Mouse (Mus musculus): ENCODE data around the gene Cd63. TPM values are rescaled to one million over a fixed set of nuclear protein-coding genes. Genes with fewer than 3 reads are reported as not detected.

Gene Cd63
- polyA plus RNA-seq, 1 experiment from 2014 or later: 141 TPM

DNA sequence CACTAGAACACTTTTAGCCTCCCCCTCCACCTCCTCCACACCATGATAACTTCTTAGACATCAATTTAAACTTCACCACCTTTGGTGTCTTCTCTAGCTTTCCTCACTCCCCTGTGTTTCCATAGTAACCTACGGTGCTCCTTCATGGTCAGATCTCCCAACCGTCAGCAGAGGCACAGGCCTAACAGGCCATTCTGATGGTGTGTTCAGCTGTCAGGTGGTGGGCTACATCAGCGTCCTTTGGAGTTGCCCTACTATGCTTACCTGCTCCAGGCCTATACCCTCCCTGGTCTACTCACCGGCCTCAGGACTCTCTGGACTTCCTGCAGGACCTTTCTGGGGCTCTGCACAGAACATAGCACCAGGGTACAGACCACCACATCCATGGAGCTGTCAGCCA is 59.4 kb downstream of the Cd63 start:
- Histone ChIP-seq H3K4me1 (replicated peaks) (no peaks in the 10 kb centered on the region), H3K9me3 (no peaks in the 10 kb centered on the region), H3K4me2 (replicated peaks) (no peak overlapping the region), H3K27ac (no peak overlapping the region), H3K27me3 (no peaks in the 10 kb centered on the region; the same call in 1 of the 2 replicates), H3K9ac (replicated peaks) (no peak overlapping the region), H3K4me3 (replicated peaks) (no peak overlapping the region), H3K36me3 (no peaks in the 10 kb centered on the region)
- no peak for ATAC-seq
- 76% methylated on average over 4 of the region's 4 CpGs for WGBS

DNA sequence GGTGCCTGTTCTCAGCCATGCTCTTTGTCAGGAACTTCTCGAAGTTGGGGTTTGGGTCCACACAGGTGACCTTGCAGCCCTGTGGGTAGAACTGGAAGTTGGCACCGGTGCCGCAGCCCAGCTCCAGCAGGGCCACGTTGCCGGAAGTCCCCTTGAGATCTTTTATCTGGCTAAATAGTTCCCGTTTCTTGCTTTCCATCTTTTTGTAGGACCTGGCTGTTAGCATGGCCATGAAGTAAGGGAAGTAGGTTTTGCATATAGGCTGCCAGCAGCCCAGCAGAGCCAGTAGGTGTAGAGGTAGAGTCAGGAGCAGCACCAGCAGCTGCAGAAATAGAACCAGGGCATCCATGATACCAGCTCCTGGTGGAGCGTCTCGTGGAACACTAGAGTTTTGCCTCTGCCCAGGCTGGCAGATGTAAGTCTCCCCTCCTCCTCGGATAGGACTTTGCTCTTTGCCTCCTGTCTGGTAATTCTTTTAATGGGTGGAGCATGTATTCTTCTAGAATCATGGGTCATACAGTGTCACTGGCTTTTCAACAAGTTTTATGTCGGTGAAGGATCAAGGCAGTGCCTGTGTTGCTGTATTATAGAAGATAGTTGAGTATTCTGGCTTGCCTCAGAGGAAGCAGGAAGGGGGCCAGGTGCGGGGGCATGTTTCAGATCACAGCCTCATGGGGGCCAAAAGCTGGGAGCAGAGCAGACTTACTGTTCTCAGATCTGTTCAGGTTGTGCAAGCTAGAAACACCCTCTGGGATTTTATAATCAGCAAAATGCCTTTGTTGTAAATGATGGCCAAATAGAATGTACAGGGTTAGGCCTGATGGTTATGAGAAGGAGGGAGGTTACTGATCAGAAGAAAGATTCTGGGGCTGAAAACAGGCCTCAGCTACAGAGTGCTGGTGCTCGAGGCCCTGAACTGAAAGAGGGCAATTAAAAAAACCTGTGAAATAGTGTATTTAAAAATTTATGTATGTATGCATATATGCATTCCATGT is 60.1 kb downstream of the Cd63 start, which contains the start of gene Mettl7b:
Gene Mettl7b, minus strand, starts transcription at position 399 of the 995 bp plus-strand sequence.
- Histone ChIP-seq H3K27ac (no peak within 1 kb of the TSS), H3K27me3 (no peaks in the 10 kb centered on the region; the same call in 1 of the 2 replicates), H3K4me2 (replicated peaks) (no peak within 1 kb of the TSS), H3K9ac (replicated peaks) (no peak within 1 kb of the TSS), H3K9me3 (no peaks in the 10 kb centered on the region), H3K4me1 (replicated peaks) (no peaks in the 10 kb centered on the region), H3K4me3 (replicated peaks) (no peak within 1 kb of the TSS), H3K36me3 (no peaks in the 10 kb centered on the region)
- 88% methylated on average over 12 of the region's 12 CpGs for WGBS
- ATAC-seq: no peak

Other genes with a start within 250 kb of the Cd63 start
- gene Suox, start 226.9 kb upstream of the Cd63 start, polyA plus RNA-seq (2015; fragmentation: Nextera tagmentation; extraction: Ambion mirVana): 13.0 and 13.7 TPM in 2 replicates
- gene Rab5b, start 204.7 kb upstream of the Cd63 start, polyA plus RNA-seq (2015; fragmentation: Nextera tagmentation; extraction: Ambion mirVana): 106 and 107 TPM in 2 replicates
- 0.09 and 0.15 TPM in 2 replicates for gene Pmel, start 196.8 kb upstream of the Cd63 start, polyA plus RNA-seq (2015; fragmentation: Nextera tagmentation; extraction: Ambion mirVana)
- gene Cdk2, start 196.0 kb upstream of the Cd63 start, polyA plus RNA-seq (2015; fragmentation: Nextera tagmentation; extraction: Ambion mirVana): 36.2 TPM in 2 replicates
- gene Dgka, start 156.1 kb upstream of the Cd63 start, polyA plus RNA-seq (2015; fragmentation: Nextera tagmentation; extraction: Ambion mirVana): 5.0 TPM in 2 replicates
- 50.6 and 51.8 TPM in 2 replicates for gene Pym1, start 153.1 kb upstream of the Cd63 start, polyA plus RNA-seq (2015; fragmentation: Nextera tagmentation; extraction: Ambion mirVana)
- 0.32 and 0.48 TPM in 2 replicates for gene Mmp19, start 110.1 kb upstream of the Cd63 start, polyA plus RNA-seq (2015; fragmentation: Nextera tagmentation; extraction: Ambion mirVana)
- 54.1 and 56.3 TPM in 2 replicates for gene Dnajc14, start 96.9 kb upstream of the Cd63 start, polyA plus RNA-seq (2015; fragmentation: Nextera tagmentation; extraction: Ambion mirVana)
- gene Tmem198b, start 96.6 kb upstream of the Cd63 start, polyA plus RNA-seq (2015; fragmentation: Nextera tagmentation; extraction: Ambion mirVana): 17.4 and 17.5 TPM in 2 replicates
- 203 and 209 TPM in 2 replicates for gene Sarnp, start 83.7 kb upstream of the Cd63 start, polyA plus RNA-seq (2015; fragmentation: Nextera tagmentation; extraction: Ambion mirVana)
- 29.3 and 31.3 TPM in 2 replicates for gene Ormdl2, start 79.3 kb upstream of the Cd63 start, polyA plus RNA-seq (2015; fragmentation: Nextera tagmentation; extraction: Ambion mirVana)
- gene Gdf11, start 9.3 kb upstream of the Cd63 start, polyA plus RNA-seq (2015; fragmentation: Nextera tagmentation; extraction: Ambion mirVana): 11.2 and 11.7 TPM in 2 replicates
- gene Rdh5, start 21.9 kb downstream of the Cd63 start, polyA plus RNA-seq (2015; fragmentation: Nextera tagmentation; extraction: Ambion mirVana): 14.8 and 20.9 TPM in 2 replicates
- 266 and 289 TPM in 2 replicates for gene Bloc1s1, start 23.0 kb downstream of the Cd63 start, polyA plus RNA-seq (2015; fragmentation: Nextera tagmentation; extraction: Ambion mirVana)
- 1.7 and 2.5 TPM in 2 replicates for gene Itga7, start 32.8 kb downstream of the Cd63 start, polyA plus RNA-seq (2015; fragmentation: Nextera tagmentation; extraction: Ambion mirVana)
- not detected in 2 replicates for gene Mettl7b, start 60.0 kb downstream of the Cd63 start, polyA plus RNA-seq (2015; fragmentation: Nextera tagmentation; extraction: Ambion mirVana)
- not detected in 2 replicates for gene Olfr9, start 88.4 kb downstream of the Cd63 start, polyA plus RNA-seq (2015; fragmentation: Nextera tagmentation; extraction: Ambion mirVana)
- gene Olfr763, start 109.8 kb downstream of the Cd63 start, polyA plus RNA-seq (2015; fragmentation: Nextera tagmentation; extraction: Ambion mirVana): not detected in 2 replicates
- gene Olfr764-ps1, start 138.9 kb downstream of the Cd63 start, polyA plus RNA-seq (2015; fragmentation: Nextera tagmentation; extraction: Ambion mirVana): not detected in 2 replicates
- not detected in 2 replicates for gene Olfr765, start 149.0 kb downstream of the Cd63 start, polyA plus RNA-seq (2015; fragmentation: Nextera tagmentation; extraction: Ambion mirVana)
- gene Olfr766-ps1, start 168.0 kb downstream of the Cd63 start, polyA plus RNA-seq (2015; fragmentation: Nextera tagmentation; extraction: Ambion mirVana): not detected in 2 replicates
- gene Olfr767, start 181.9 kb downstream of the Cd63 start, polyA plus RNA-seq (2015; fragmentation: Nextera tagmentation; extraction: Ambion mirVana): not detected in 2 replicates
- gene Olfr768, start 198.4 kb downstream of the Cd63 start, polyA plus RNA-seq (2015; fragmentation: Nextera tagmentation; extraction: Ambion mirVana): not detected in 2 replicates
- gene Olfr769, start 216.9 kb downstream of the Cd63 start, polyA plus RNA-seq (2015; fragmentation: Nextera tagmentation; extraction: Ambion mirVana): not detected in 2 replicates
- gene Olfr770, start 238.0 kb downstream of the Cd63 start, polyA plus RNA-seq (2015; fragmentation: Nextera tagmentation; extraction: Ambion mirVana): not detected in 2 replicates